Mouse (Mus musculus) myocyte (in vitro differentiated cells): ENCODE results near the gene Rpl6. TPM values are rescaled to one million over a fixed set of nuclear protein-coding genes. Genes with fewer than 3 reads are reported as not detected.

Source experiments
- H3K27me3 ChIP-seq: one replicate; pipeline ENCODE4 v1.6.1; 2011; ENCODE audit not compliant: control insufficient read depth, insufficient read depth, insufficient read length
- H3K36me3 ChIP-seq: one replicate; pipeline ENCODE4 v1.6.1; 2011; ENCODE audit not compliant: control insufficient read depth, insufficient read depth
- H3K4me2 ChIP-seq: one replicate; pipeline ENCODE4 v1.6.1; 2011; ENCODE audit warnings: low read depth, control low read depth
- H3K4me3 ChIP-seq: one replicate; pipeline ENCODE4 v1.5.1; 2011; ENCODE audit warnings: mild to moderate bottlenecking, control low read depth, moderate library complexity
- H3K79me2 ChIP-seq: one replicate; pipeline ENCODE4 v1.6.1; 2011; ENCODE audit not compliant: control insufficient read depth, insufficient read depth
- H3ac ChIP-seq: one replicate; pipeline ENCODE4 v1.6.1; 2011; ENCODE audit not compliant: control insufficient read depth, insufficient read length
- CEBPB ChIP-seq: IDR thresholded peaks from 2 replicates; pipeline ENCODE4 v1.6.1; 2011; ENCODE audit warnings: mild to moderate bottlenecking, moderate library complexity; ENCODE audit not compliant: poor library complexity, insufficient read depth, severe bottlenecking
- E2F4 ChIP-seq: IDR thresholded peaks from one replicate; pipeline ENCODE4 v1.6.1; 2011; ENCODE audit warnings: mild to moderate bottlenecking, control low read depth, moderate library complexity; ENCODE audit not compliant: insufficient read depth
- MAX ChIP-seq: IDR thresholded peaks from one replicate; pipeline ENCODE4 v1.6.1; 2011; ENCODE audit warnings: low read depth, mild to moderate bottlenecking, control low read depth
- MYOD1 ChIP-seq, 3 experiments: IDR thresholded peaks; one replicate each; pipeline ENCODE4 v1.6.1; 2011; ENCODE audit warnings: control low read depth in 2 of 3, low read depth in 2 of 3, mild to moderate bottlenecking in 2 of 3, moderate library complexity in 1 of 3; ENCODE audit not compliant: insufficient read length in 2 of 3, control insufficient read depth in 1 of 3
- MYOG ChIP-seq, 3 experiments: IDR thresholded peaks; one replicate each; pipeline ENCODE4 v1.6.1; 2011; ENCODE audit warnings: control low read depth in 2 of 3, low read depth in 2 of 3, mild to moderate bottlenecking in 2 of 3; ENCODE audit not compliant: insufficient read length in 2 of 3, control insufficient read depth in 1 of 3, insufficient read depth in 1 of 3
- POLR2A ChIP-seq: IDR thresholded peaks from one replicate; pipeline ENCODE4 v1.6.1; 2011; ENCODE audit warnings: low read depth, mild to moderate bottlenecking, control low read depth, moderate library complexity; ENCODE audit not compliant: insufficient read length
- POLR2AphosphoS2 ChIP-seq: IDR thresholded peaks from one replicate; pipeline ENCODE4 v1.6.1; 2011; ENCODE audit warnings: low read depth, control low read depth; ENCODE audit not compliant: insufficient read length
- REST ChIP-seq: IDR thresholded peaks from one replicate; pipeline ENCODE4 v1.6.1; 2011; ENCODE audit warnings: mild to moderate bottlenecking, control low read depth, moderate library complexity; ENCODE audit not compliant: insufficient read depth, insufficient read length
- SRF ChIP-seq: IDR thresholded peaks from one replicate; pipeline ENCODE4 v1.6.1; 2011; ENCODE audit warnings: low read depth; ENCODE audit not compliant: control insufficient read depth, insufficient read length
- TCF12 ChIP-seq: IDR thresholded peaks from one replicate; pipeline ENCODE4 v1.6.1; 2011; ENCODE audit warnings: mild to moderate bottlenecking, control low read depth; ENCODE audit not compliant: poor library complexity, insufficient read depth, severe bottlenecking
- TCF3 ChIP-seq: IDR thresholded peaks from one replicate; pipeline ENCODE4 v1.6.1; 2011; ENCODE audit warnings: low read depth, control low read depth; ENCODE audit not compliant: insufficient read length
- USF1 ChIP-seq: IDR thresholded peaks from one replicate; pipeline ENCODE4 v1.6.1; 2011; ENCODE audit warnings: low read depth, mild to moderate bottlenecking, control low read depth, moderate library complexity
- polyA plus RNA-seq: library from polyadenylated mRNA; unstranded; fragments of >200 nt; fragmentation: generic; extraction: Trizol; gene quantifications from one replicate; pipeline ENCODE4 v1.2.1, GENCODE M21; 2012; ENCODE audit warnings: missing spikeins

Gene Rpl6
- 1,361 TPM for polyA plus RNA-seq

GRCm38 (mm10) chr5:121204132-121205089, at the start of gene Rpl6:
TSS of gene Rpl6 (plus strand) at chr5:121204481.
- H3K79me2 ChIP-seq, result peaks cover 36% of the 10 kb centered on the region
- TF ChIP-seq POLR2A (peak; percentile 75), POLR2AphosphoS2 (peak; percentile 83), CEBPB (no peak), REST (no peak)
- H3K4me2 ChIP-seq, result peak within 1 kb of the TSS; percentile 91
- H3ac ChIP-seq, result peak within 1 kb of the TSS; percentile 65
- peak within 1 kb of the TSS; percentile 95 for H3K4me3 ChIP-seq
- no peaks in the 10 kb centered on the region for H3K27me3 ChIP-seq
- H3K36me3 ChIP-seq, result peaks cover 40% of the 10 kb centered on the region

- TF ChIP-seq SRF, result no peak
- TF ChIP-seq POLR2AphosphoS2, result no peak
- TF ChIP-seq MYOD1 (IDR thresholded peaks at IDR 0.05; ENCODE audit: control insufficient read depth in 1 of 3, insufficient read length in 2 of 3, low read depth in 2 of 3), result no peak
- TF ChIP-seq MYOG (IDR thresholded peaks at IDR 0.05; ENCODE audit: control insufficient read depth in 1 of 3, insufficient read depth in 1 of 3, insufficient read length in 2 of 3, low read depth in 2 of 3), result no peak
- no peak for TF ChIP-seq CEBPB
- TF ChIP-seq MAX, result no peak
- TF ChIP-seq USF1, result no peak
- no peak for TF ChIP-seq TCF3
- no peak for TF ChIP-seq TCF12
- no peak for TF ChIP-seq REST
- no peak for TF ChIP-seq E2F4
- no peak for TF ChIP-seq POLR2A
- H3K36me3 ChIP-seq, result peaks cover 41% of the 10 kb centered on the region
Observed at GRCm38 (mm10) chr5:121156121-121156520, 48.2 kb upstream of the Rpl6 start.

GRCm38 (mm10) chr5:121157017-121157416, 47.3 kb upstream of the Rpl6 start:
- no peaks in the 10 kb centered on the region for H3K79me2 ChIP-seq
- no peak overlapping the region for H3K4me3 ChIP-seq
- peaks cover 41% of the 10 kb centered on the region for H3K36me3 ChIP-seq
- H3ac ChIP-seq, result no peak overlapping the region
- no peak for TF ChIP-seq MYOD1 (IDR thresholded peaks at IDR 0.05; ENCODE audit: control insufficient read depth in 1 of 3, insufficient read length in 2 of 3, low read depth in 2 of 3)
- TF ChIP-seq MAX, result no peak
- no peak for TF ChIP-seq CEBPB
- TF ChIP-seq USF1, result no peak
- no peak for TF ChIP-seq REST
- TF ChIP-seq TCF3, result no peak
- no peak for TF ChIP-seq POLR2A
- TF ChIP-seq SRF, result no peak
- no peak for TF ChIP-seq TCF12
- no peak for TF ChIP-seq E2F4
- no peak for TF ChIP-seq MYOG (IDR thresholded peaks at IDR 0.05; ENCODE audit: control insufficient read depth in 1 of 3, insufficient read depth in 1 of 3, insufficient read length in 2 of 3, low read depth in 2 of 3)
- no peak for TF ChIP-seq POLR2AphosphoS2
- no peaks in the 10 kb centered on the region for H3K27me3 ChIP-seq
- no peak overlapping the region for H3K4me2 ChIP-seq

More at GRCm38 (mm10) chr5:121156121-121156520, 48.2 kb upstream of the Rpl6 start:
- Histone ChIP-seq H3K4me2 (no peak overlapping the region), H3K27me3 (no peaks in the 10 kb centered on the region), H3K79me2 (no peaks in the 10 kb centered on the region), H3ac (no peak overlapping the region), H3K4me3 (no peak overlapping the region)

GRCm38 (mm10) chr5:121157489-121157888, 46.8 kb upstream of the Rpl6 start:
- Histone ChIP-seq H3K4me3 (no peak overlapping the region), H3K27me3 (no peaks in the 10 kb centered on the region), H3K4me2 (no peak overlapping the region), H3K36me3 (peaks cover 43% of the 10 kb centered on the region), H3K79me2 (no peaks in the 10 kb centered on the region), H3ac (no peak overlapping the region)
- TF ChIP-seq SRF (no peak), USF1 (no peak), POLR2AphosphoS2 (no peak), TCF12 (no peak), MYOD1 (IDR thresholded peaks at IDR 0.05; ENCODE audit: control insufficient read depth in 1 of 3, insufficient read length in 2 of 3, low read depth in 2 of 3) (no peak), CEBPB (no peak), MYOG (IDR thresholded peaks at IDR 0.05; ENCODE audit: control insufficient read depth in 1 of 3, insufficient read depth in 1 of 3, insufficient read length in 2 of 3, low read depth in 2 of 3) (no peak)

GRCm38 (mm10) chr5:121158966-121159365, 45.3 kb upstream of the Rpl6 start:
- no peak overlapping the region for H3K4me2 ChIP-seq
- no peak overlapping the region for H3ac ChIP-seq
- peaks cover 45% of the 10 kb centered on the region for H3K36me3 ChIP-seq
- H3K79me2 ChIP-seq, result no peaks in the 10 kb centered on the region
- H3K27me3 ChIP-seq, result no peaks in the 10 kb centered on the region
- H3K4me3 ChIP-seq, result no peak overlapping the region
- TF ChIP-seq POLR2AphosphoS2 (no peak), MAX (no peak), TCF12 (no peak), MYOD1 (IDR thresholded peaks at IDR 0.05; ENCODE audit: control insufficient read depth in 1 of 3, insufficient read length in 2 of 3, low read depth in 2 of 3) (no peak), SRF (no peak), MYOG (IDR thresholded peaks at IDR 0.05; ENCODE audit: control insufficient read depth in 1 of 3, insufficient read depth in 1 of 3, insufficient read length in 2 of 3, low read depth in 2 of 3) (no peak), REST (no peak), USF1 (no peak), TCF3 (no peak), CEBPB (no peak), E2F4 (no peak), POLR2A (no peak)
